Mouse (Mus musculus) right cerebral cortex, postnatal 25 days (tissue): ENCODE measurements around the gene Srp54a.
"Not testable (repeated sequence)": the region's sequence is repeated elsewhere in the genome, so short reads cannot be mapped to it uniquely, and the experiment has no call there.

ENCODE experiments used
- DNase-seq: peaks from one replicate; pipeline ENCODE4 v3.0.0; 2022

Srp54a gene

GRCm38 (mm10) chr12:55135540-55135939 is 55.5 kb downstream of the Srp54a start:
- DNase-seq: not testable (repeated sequence)

GRCm38 (mm10) chr12:55137859-55138258 is 57.8 kb downstream of the Srp54a start:
- not testable (repeated sequence) for DNase-seq

- DNase-seq: not testable (repeated sequence)
Measured at GRCm38 (mm10) chr12:55154559-55155448, 74.7 kb downstream of the Srp54a start, which contains the start of gene Srp54b. TSS of gene Srp54b (plus strand) at chr12:55155104.

- not testable (repeated sequence) for DNase-seq
Measured at GRCm38 (mm10) chr12:55155449-55155783, 75.4 kb downstream of the Srp54a start.
